Mouse (Mus musculus): ENCODE results near the gene Tcea3. TPM values are rescaled to one million over a fixed set of nuclear protein-coding genes. Genes with fewer than 3 reads are reported as not detected.

The Tcea3 gene
- polyA plus RNA-seq, 1 experiment from 2014 or later: 0.71 TPM

- peaks cover 6% of the 10 kb centered on the region; the same call in 1 of the 2 replicates for H3K4me1 ChIP-seq (ENCODE audit: control insufficient read depth, insufficient read depth, low read length)
- H3K4me3 ChIP-seq (ENCODE audit: low read depth, low read length): no peak overlapping the region
- ATAC-seq (ENCODE audit: low read depth): no peak
- no peak overlapping the region for H3K27ac ChIP-seq (ENCODE audit: low read depth, low read length)
- H3K27me3 ChIP-seq (ENCODE audit: control insufficient read depth, insufficient read depth, low read length): no peaks in the 10 kb centered on the region
- H3K4me2 ChIP-seq (ENCODE audit: low read depth, low read length): no peak overlapping the region
- no peaks in the 10 kb centered on the region for H3K9me3 ChIP-seq (ENCODE audit: control insufficient read depth, low read length)
- WGBS: 88% methylated on average over 7 of the region's 7 CpGs
- H3K36me3 ChIP-seq (ENCODE audit: control insufficient read depth, insufficient read depth, low read length): no peaks in the 10 kb centered on the region
- no peak overlapping the region for H3K9ac ChIP-seq (replicated peaks; ENCODE audit: low read depth, low read length)
Measured at GRCm38 (mm10) chr4:136213629-136214028, 33.9 kb upstream of the Tcea3 start.

GRCm38 (mm10) chr4:136214828-136215227 is 32.7 kb upstream of the Tcea3 start:
- H3K4me2 ChIP-seq (ENCODE audit: low read depth, low read length): no peak overlapping the region
- no peak overlapping the region for H3K4me3 ChIP-seq (ENCODE audit: low read depth, low read length)
- ATAC-seq (ENCODE audit: low read depth): no peak
- H3K27ac ChIP-seq (ENCODE audit: low read depth, low read length): no peak overlapping the region
- no peaks in the 10 kb centered on the region for H3K36me3 ChIP-seq (ENCODE audit: control insufficient read depth, insufficient read depth, low read length)
- no peak overlapping the region for H3K9ac ChIP-seq (replicated peaks; ENCODE audit: low read depth, low read length)
- H3K27me3 ChIP-seq (ENCODE audit: control insufficient read depth, insufficient read depth, low read length): no peaks in the 10 kb centered on the region
- no peaks in the 10 kb centered on the region for H3K9me3 ChIP-seq (ENCODE audit: control insufficient read depth, low read length)
- peaks cover 12% of the 10 kb centered on the region; the same call in 1 of the 2 replicates for H3K4me1 ChIP-seq (ENCODE audit: control insufficient read depth, insufficient read depth, low read length)
- WGBS: 88% methylated on average over 8 of the region's 8 CpGs

GRCm38 (mm10) chr4:136215576-136215975 is 32.0 kb upstream of the Tcea3 start:
- 90% methylated on average over 8 of the region's 8 CpGs for WGBS
- ATAC-seq (ENCODE audit: low read depth): no peak
- no peak overlapping the region for H3K4me2 ChIP-seq (ENCODE audit: low read depth, low read length)
- H3K27ac ChIP-seq (ENCODE audit: low read depth, low read length): no peak overlapping the region
- H3K36me3 ChIP-seq (ENCODE audit: control insufficient read depth, insufficient read depth, low read length): no peaks in the 10 kb centered on the region
- H3K4me3 ChIP-seq (ENCODE audit: low read depth, low read length): no peak overlapping the region
- H3K4me1 ChIP-seq (ENCODE audit: control insufficient read depth, insufficient read depth, low read length): peaks cover 12% of the 10 kb centered on the region; the same call in 1 of the 2 replicates
- H3K9ac ChIP-seq (replicated peaks; ENCODE audit: low read depth, low read length): no peak overlapping the region
- no peaks in the 10 kb centered on the region for H3K9me3 ChIP-seq (ENCODE audit: control insufficient read depth, low read length)
- no peaks in the 10 kb centered on the region for H3K27me3 ChIP-seq (ENCODE audit: control insufficient read depth, insufficient read depth, low read length)

GRCm38 (mm10) chr4:136217063-136217462 is 30.5 kb upstream of the Tcea3 start:
- ATAC-seq (ENCODE audit: low read depth): no peak
- H3K36me3 ChIP-seq (ENCODE audit: control insufficient read depth, insufficient read depth, low read length): no peaks in the 10 kb centered on the region
- H3K9me3 ChIP-seq (ENCODE audit: control insufficient read depth, low read length): no peaks in the 10 kb centered on the region
- no peak overlapping the region for H3K4me2 ChIP-seq (ENCODE audit: low read depth, low read length)
- WGBS: 66% methylated on average over 10 of the region's 10 CpGs
- H3K27ac ChIP-seq (ENCODE audit: low read depth, low read length): peak overlapping the region; percentile 44; the same call in 1 of the 2 replicates
- no peak overlapping the region for H3K4me3 ChIP-seq (ENCODE audit: low read depth, low read length)
- H3K4me1 ChIP-seq (ENCODE audit: control insufficient read depth, insufficient read depth, low read length): peaks cover 12% of the 10 kb centered on the region; the same call in 1 of the 2 replicates
- H3K9ac ChIP-seq (replicated peaks; ENCODE audit: low read depth, low read length): no peak overlapping the region
- no peaks in the 10 kb centered on the region for H3K27me3 ChIP-seq (ENCODE audit: control insufficient read depth, insufficient read depth, low read length)

- peak; percentile 38; the same call in 1 of the 2 replicates for ATAC-seq (ENCODE audit: low read depth)
- peak overlapping the region; percentile 63; the same call in 1 of the 2 replicates for H3K27ac ChIP-seq (ENCODE audit: low read depth, low read length)
- H3K36me3 ChIP-seq (ENCODE audit: control insufficient read depth, insufficient read depth, low read length): no peaks in the 10 kb centered on the region
- H3K4me1 ChIP-seq (ENCODE audit: control insufficient read depth, insufficient read depth, low read length): peaks cover 18% of the 10 kb centered on the region
- H3K4me2 ChIP-seq (ENCODE audit: low read depth, low read length): peak overlapping the region; percentile 22
- H3K9me3 ChIP-seq (ENCODE audit: control insufficient read depth, low read length): no peaks in the 10 kb centered on the region
- H3K27me3 ChIP-seq (ENCODE audit: control insufficient read depth, insufficient read depth, low read length): no peaks in the 10 kb centered on the region
- 7% methylated on average over 18 of the region's 18 CpGs for WGBS
- no peak overlapping the region for H3K9ac ChIP-seq (replicated peaks; ENCODE audit: low read depth, low read length)
- no peak overlapping the region for H3K4me3 ChIP-seq (ENCODE audit: low read depth, low read length)
Measured at GRCm38 (mm10) chr4:136218595-136219214, 28.8 kb upstream of the Tcea3 start.

- no peaks in the 10 kb centered on the region for H3K36me3 ChIP-seq (ENCODE audit: control insufficient read depth, insufficient read depth, low read length)
- 13% methylated on average over 17 of the region's 17 CpGs for WGBS
- H3K9me3 ChIP-seq (ENCODE audit: control insufficient read depth, low read length): no peaks in the 10 kb centered on the region
- H3K4me3 ChIP-seq (ENCODE audit: low read depth, low read length): no peak overlapping the region
- H3K27ac ChIP-seq (ENCODE audit: low read depth, low read length): no peak overlapping the region
- no peak overlapping the region for H3K4me2 ChIP-seq (ENCODE audit: low read depth, low read length)
- ATAC-seq (ENCODE audit: low read depth): no peak
- peaks cover 26% of the 10 kb centered on the region for H3K4me1 ChIP-seq (ENCODE audit: control insufficient read depth, insufficient read depth, low read length)
- no peak overlapping the region for H3K9ac ChIP-seq (replicated peaks; ENCODE audit: low read depth, low read length)
- no peaks in the 10 kb centered on the region for H3K27me3 ChIP-seq (ENCODE audit: control insufficient read depth, insufficient read depth, low read length)
Measured at GRCm38 (mm10) chr4:136220133-136220775, 27.3 kb upstream of the Tcea3 start.

- no peak overlapping the region for H3K4me2 ChIP-seq (ENCODE audit: low read depth, low read length)
Measured at GRCm38 (mm10) chr4:136223549-136224239, 23.8 kb upstream of the Tcea3 start.

GRCm38 (mm10) chr4:136224240-136224559 is 23.3 kb upstream of the Tcea3 start:
- no peak; the same call in 1 of the 2 replicates for ATAC-seq (ENCODE audit: low read depth)
- Histone ChIP-seq H3K27ac (ENCODE audit: low read depth, low read length) (peak overlapping the region; percentile 60; the same call in 1 of the 2 replicates), H3K36me3 (ENCODE audit: control insufficient read depth, insufficient read depth, low read length) (no peaks in the 10 kb centered on the region), H3K9ac (replicated peaks; ENCODE audit: low read depth, low read length) (no peak overlapping the region), H3K4me3 (ENCODE audit: low read depth, low read length) (no peak overlapping the region), H3K9me3 (ENCODE audit: control insufficient read depth, low read length) (no peaks in the 10 kb centered on the region), H3K4me1 (ENCODE audit: control insufficient read depth, insufficient read depth, low read length) (peaks cover 14% of the 10 kb centered on the region), H3K27me3 (ENCODE audit: control insufficient read depth, insufficient read depth, low read length) (no peaks in the 10 kb centered on the region), H3K4me2 (ENCODE audit: low read depth, low read length) (no peak overlapping the region)
- 37% methylated on average over 5 of the region's 5 CpGs for WGBS

More at GRCm38 (mm10) chr4:136223549-136224239, 23.8 kb upstream of the Tcea3 start:
- no peak overlapping the region for H3K9ac ChIP-seq (replicated peaks; ENCODE audit: low read depth, low read length)
- peaks cover 19% of the 10 kb centered on the region for H3K4me1 ChIP-seq (ENCODE audit: control insufficient read depth, insufficient read depth, low read length)
- no peaks in the 10 kb centered on the region for H3K27me3 ChIP-seq (ENCODE audit: control insufficient read depth, insufficient read depth, low read length)
- H3K36me3 ChIP-seq (ENCODE audit: control insufficient read depth, insufficient read depth, low read length): no peaks in the 10 kb centered on the region
- no peaks in the 10 kb centered on the region for H3K9me3 ChIP-seq (ENCODE audit: control insufficient read depth, low read length)
- peak; percentile 86 for ATAC-seq (ENCODE audit: low read depth)
- 54% methylated on average over 13 of the region's 13 CpGs for WGBS
- H3K4me3 ChIP-seq (ENCODE audit: low read depth, low read length): no peak overlapping the region
- H3K27ac ChIP-seq (ENCODE audit: low read depth, low read length): peak overlapping the region; percentile 60
